Mouse (Mus musculus): ENCODE measurements around the gene Cpb2. TPM values are rescaled to one million over a fixed set of nuclear protein-coding genes. Genes with fewer than 3 reads are reported as not detected.

Gene Cpb2
- total and polyA plus RNA-seq, 3 experiments: not detected

GRCm38 (mm10) chr14:75328062-75328461, 86.0 kb downstream of the Cpb2 start:
- Histone ChIP-seq H3K9ac (ENCODE audit: control insufficient read depth, low read depth, low read length, poor library complexity, severe bottlenecking) (no peak overlapping the region), H3K36me3 (ENCODE audit: control insufficient read depth in 1 of 2, insufficient read depth in 2 of 2, low read length in 2 of 2) (peaks cover 0 to 10% of the 10 kb centered on the region in 2 experiments; a peak in 2 of 4 replicates), H3K9me3 (replicated peaks; ENCODE audit: insufficient read depth, low read length) (no peaks in the 10 kb centered on the region), H3K27me3 (ENCODE audit: control insufficient read depth in 1 of 2, insufficient read depth in 2 of 2, low read length in 2 of 2) (no peaks in the 10 kb centered on the region), H3K4me1 (ENCODE audit: control insufficient read depth in 1 of 2, insufficient read depth in 2 of 2, low read length in 2 of 2) (no peaks in the 10 kb centered on the region), H3K27ac (ENCODE audit: control insufficient read depth, low read depth, low read length) (no peak overlapping the region), H3K4me3 (ENCODE audit: control insufficient read depth in 1 of 2, insufficient read depth in 1 of 2, low read depth in 2 of 2, low read length in 2 of 2) (no peak overlapping the region), H3K79me2 (ENCODE audit: control insufficient read depth, insufficient read depth, low read length, poor library complexity) (no peaks in the 10 kb centered on the region)
- TF ChIP-seq CTCF (IDR thresholded peaks at IDR 0.05 in 2 of 3, conservative IDR thresholded peaks at IDR 0.05 in 1 of 3; ENCODE audit: control insufficient read depth in 1 of 3, insufficient read depth in 1 of 3, low read depth in 2 of 3, low read length in 3 of 3, poor library complexity in 1 of 3, severe bottlenecking in 1 of 3) (no peak), EP300 (IDR thresholded peaks at IDR 0.05; ENCODE audit: low read depth in 1 of 2, low read length in 2 of 2) (no peak), ETS1 (IDR thresholded peaks at IDR 0.05; ENCODE audit: low read depth, low read length) (no peak), MAFK (IDR thresholded peaks at IDR 0.05; ENCODE audit: borderline replicate concordance, low read depth, low read length) (no peak), TCF12 (IDR thresholded peaks at IDR 0.05; ENCODE audit: low read depth, low read length) (no peak), SIN3A (IDR thresholded peaks at IDR 0.05; ENCODE audit: low read length) (no peak), RAD21 (IDR thresholded peaks at IDR 0.05; ENCODE audit: low read depth, low read length) (no peak), POLR2A (IDR thresholded peaks at IDR 0.05; ENCODE audit: control insufficient read depth in 1 of 2, insufficient read depth in 1 of 2, low read depth in 1 of 2, low read length in 2 of 2, poor library complexity in 1 of 2) (no peak), RCOR1 (IDR thresholded peaks at IDR 0.05; ENCODE audit: low read depth, low read length) (no peak), ZC3H11A (IDR thresholded peaks at IDR 0.05; ENCODE audit: low read depth, low read length) (no peak), ZKSCAN1 (IDR thresholded peaks at IDR 0.05; ENCODE audit: low read depth, low read length) (no peak), POLR2AphosphoS2 (IDR thresholded peaks at IDR 0.05; ENCODE audit: low read length) (no peak), TAL1 (IDR thresholded peaks at IDR 0.05; ENCODE audit: low read length) (no peak), POLR2AphosphoS5 (IDR thresholded peaks at IDR 0.05; ENCODE audit: borderline replicate concordance, low read depth, low read length) (no peak), TBP (IDR thresholded peaks at IDR 0.05; ENCODE audit: low read depth, low read length) (no peak)
- peak; percentile 31 for DNase-seq (ENCODE audit: low read depth, low spot score)

DNA sequence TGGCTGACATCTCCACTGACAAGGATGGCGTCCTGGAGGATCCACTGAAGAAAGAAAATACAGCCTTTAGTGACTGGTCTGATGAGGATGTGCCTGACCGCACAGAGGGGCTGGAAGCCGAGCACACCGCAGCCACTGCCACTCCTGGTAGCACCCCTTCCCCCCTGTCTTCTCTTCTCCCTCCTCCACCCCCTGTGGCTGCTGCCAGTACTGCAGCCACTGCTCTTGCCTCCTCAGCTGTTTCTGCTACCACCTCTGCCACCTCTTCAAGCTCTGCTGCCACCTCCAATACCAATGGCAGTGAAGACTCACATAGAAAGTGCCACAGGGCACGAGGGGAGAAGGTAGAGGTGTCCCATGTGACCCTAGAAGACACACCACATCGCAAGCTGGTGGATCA, 88.5 kb downstream of the Cpb2 start:
- DNase-seq (ENCODE audit: low read depth, low spot score): peak; percentile 39
- TF ChIP-seq ZMIZ1 (IDR thresholded peaks at IDR 0.05; ENCODE audit: low read depth, low read length) (no peak), CTCF (IDR thresholded peaks at IDR 0.05 in 2 of 3, conservative IDR thresholded peaks at IDR 0.05 in 1 of 3; ENCODE audit: control insufficient read depth in 1 of 3, insufficient read depth in 1 of 3, low read depth in 2 of 3, low read length in 3 of 3, poor library complexity in 1 of 3, severe bottlenecking in 1 of 3) (peak; percentile 33 to 63 (median 45))
- H3K27ac ChIP-seq (ENCODE audit: control insufficient read depth, low read depth, low read length): no peak overlapping the region
- no peaks in the 10 kb centered on the region for H3K4me1 ChIP-seq (ENCODE audit: control insufficient read depth in 1 of 2, insufficient read depth in 2 of 2, low read length in 2 of 2)
- no peaks in the 10 kb centered on the region for H3K27me3 ChIP-seq (ENCODE audit: control insufficient read depth in 1 of 2, insufficient read depth in 2 of 2, low read length in 2 of 2)
- no peak overlapping the region for H3K4me3 ChIP-seq (ENCODE audit: control insufficient read depth in 1 of 2, insufficient read depth in 1 of 2, low read depth in 2 of 2, low read length in 2 of 2)
- H3K9me3 ChIP-seq (replicated peaks; ENCODE audit: insufficient read depth, low read length): no peaks in the 10 kb centered on the region
- H3K79me2 ChIP-seq (ENCODE audit: control insufficient read depth, insufficient read depth, low read length, poor library complexity): no peaks in the 10 kb centered on the region
- no peak overlapping the region for H3K9ac ChIP-seq (ENCODE audit: control insufficient read depth, low read depth, low read length, poor library complexity, severe bottlenecking)
- peaks cover 0 to 11% of the 10 kb centered on the region in 2 experiments; a peak in 2 of 4 replicates for H3K36me3 ChIP-seq (ENCODE audit: control insufficient read depth in 1 of 2, insufficient read depth in 2 of 2, low read length in 2 of 2)

Other genes with a start within 250 kb of the Cpb2 start
- gene Rubcnl, start 226.3 kb upstream of the Cpb2 start, total RNA-seq (2012; rRNA removed): 0.04 and 0.13 TPM in 2 replicates
- gene Rubcnl, start 226.3 kb upstream of the Cpb2 start, polyA plus RNA-seq (2012; ENCODE audit: insufficient read depth in 1 of 2, insufficient read length in 2 of 2, low read depth in 1 of 2, low replicate concordance in 2 of 2, missing spikeins in 1 of 2): under 1 TPM in 1 of 2 experiments, not detected in 1; 0.06 TPM
- gene Lrrc63, start 111.4 kb upstream of the Cpb2 start, total RNA-seq (2012; rRNA removed): not detected in 2 replicates
- gene Lrrc63, start 111.4 kb upstream of the Cpb2 start, polyA plus RNA-seq (2012; ENCODE audit: insufficient read depth in 1 of 2, insufficient read length in 2 of 2, low read depth in 1 of 2, low replicate concordance in 2 of 2, missing spikeins in 1 of 2): not detected
- 11.0 and 23.7 TPM in 2 replicates for gene Lcp1, start 111.2 kb upstream of the Cpb2 start, total RNA-seq (2012; rRNA removed)
- gene Lcp1, start 111.2 kb upstream of the Cpb2 start, polyA plus RNA-seq (2012; ENCODE audit: insufficient read depth in 1 of 2, insufficient read length in 2 of 2, low read depth in 1 of 2, low replicate concordance in 2 of 2, missing spikeins in 1 of 2): 10 to 100 TPM in 1 of 2 experiments, not detected in 1; 20.3 TPM
- 17.5 and 21.5 TPM in 2 replicates for gene Zc3h13, start 42.1 kb downstream of the Cpb2 start, total RNA-seq (2012; rRNA removed)
- 100 to 1,000 TPM in 1 of 2 experiments, 10 to 100 TPM in 1; 41.8 to 145 TPM for gene Zc3h13, start 42.1 kb downstream of the Cpb2 start, polyA plus RNA-seq (2012; ENCODE audit: insufficient read depth in 1 of 2, insufficient read length in 2 of 2, low read depth in 1 of 2, low replicate concordance in 2 of 2, missing spikeins in 1 of 2)
- gene Siah3, start 213.7 kb downstream of the Cpb2 start, total RNA-seq (2012; rRNA removed): 0.04 and 0.07 TPM in 2 replicates
- under 1 TPM in 1 of 2 experiments, not detected in 1; 0.29 TPM for gene Siah3, start 213.7 kb downstream of the Cpb2 start, polyA plus RNA-seq (2012; ENCODE audit: insufficient read depth in 1 of 2, insufficient read length in 2 of 2, low read depth in 1 of 2, low replicate concordance in 2 of 2, missing spikeins in 1 of 2)